14 mouse cellular contexts compared by ENCODE assay signal in genomic region chr6:145104241-145104939, GRCm38 (mm10). TPM values are rescaled to one million over a fixed set of nuclear protein-coding genes. Genes with fewer than 3 reads are reported as not detected.
DNase-seq lines count a peak whose midpoint lies in the region; ATAC-seq and TF ChIP-seq lines count a peak whose summit lies in the region.
"Had no signal": no experiment of that assay in that cellular context is flagged by ENCODE, and none has a peak within 500 bp of the region (broad histone marks: within the 10 kb centered on the region; RNA-seq: fewer than 3 reads in every experiment).

No protein-coding gene starts in this region.

- WGBS in midbrain, embryonic 11.5 days = 88% methylated on average over 10 of the region's 10 CpGs
- 88% methylated on average over 10 of the region's 10 CpGs for WGBS in midbrain, embryonic 13.5 days
- WGBS in limb, embryonic 15.5 days = 49% methylated on average over 10 of the region's 10 CpGs

- no peak overlapping the region for H3K4me2 ChIP-seq in midbrain, embryonic 11.5 days
- no peak overlapping the region for H3K4me2 ChIP-seq in midbrain, embryonic 13.5 days (replicated peaks)
- H3K4me2 ChIP-seq in limb, embryonic 15.5 days = no peak overlapping the region
- H3K4me2 ChIP-seq: forebrain, embryonic 15.5 days; heart, embryonic 12.5 days; midbrain, embryonic 12.5 days had no signal

- no peaks in the 10 kb centered on the region for H3K27me3 ChIP-seq in midbrain, embryonic 11.5 days (ENCODE audit: control insufficient read depth, insufficient read depth, low read length)
- H3K27me3 ChIP-seq in midbrain, embryonic 13.5 days = no peaks in the 10 kb centered on the region
- H3K27me3 ChIP-seq in limb, embryonic 15.5 days = no peaks in the 10 kb centered on the region
- H3K27me3 ChIP-seq: forebrain, embryonic 15.5 days; heart, embryonic 12.5 days; midbrain, embryonic 12.5 days had no signal

- intact Hi-C loops in gastrocnemius, adult 2 months (cut with DNase I) = no loop called here

- no peak overlapping the region for H3K4me3 ChIP-seq in gastrocnemius, adult 2 months
- no peak overlapping the region for H3K4me3 ChIP-seq in midbrain, embryonic 11.5 days (ENCODE audit: low read depth, low read length)
- H3K4me3 ChIP-seq in midbrain, embryonic 13.5 days (replicated peaks) = no peak overlapping the region
- no peak overlapping the region for H3K4me3 ChIP-seq in limb, embryonic 15.5 days
- H3K4me3 ChIP-seq: forebrain, embryonic 15.5 days; heart, embryonic 12.5 days; layer of hippocampus, adult 2 months; midbrain, embryonic 12.5 days had no signal

- no peaks in the 10 kb centered on the region for H3K9me3 ChIP-seq in midbrain, embryonic 11.5 days (ENCODE audit: control insufficient read depth, low read length)
- H3K9me3 ChIP-seq in midbrain, embryonic 13.5 days = no peaks in the 10 kb centered on the region
- H3K9me3 ChIP-seq in limb, embryonic 15.5 days = no peaks in the 10 kb centered on the region
- H3K9me3 ChIP-seq: forebrain, embryonic 15.5 days; heart, embryonic 12.5 days; midbrain, embryonic 12.5 days had no signal

- no peak overlapping the region for H3K9ac ChIP-seq in midbrain, embryonic 11.5 days (ENCODE audit: low read length)
- H3K9ac ChIP-seq in midbrain, embryonic 13.5 days (replicated peaks) = no peak overlapping the region
- H3K9ac ChIP-seq in limb, embryonic 15.5 days = no peak overlapping the region
- H3K9ac ChIP-seq: forebrain, embryonic 15.5 days; heart, embryonic 12.5 days; liver, embryonic 14.5 days; midbrain, embryonic 12.5 days had no signal

- TF ChIP-seq CTCF in gastrocnemius, adult 2 months (IDR thresholded peaks at IDR 0.05) = no peak

- no peaks in the 10 kb centered on the region for H3K4me1 ChIP-seq in midbrain, embryonic 11.5 days (ENCODE audit: control insufficient read depth, insufficient read depth, low read length)
- no peaks in the 10 kb centered on the region for H3K4me1 ChIP-seq in midbrain, embryonic 13.5 days (replicated peaks)
- H3K4me1 ChIP-seq in limb, embryonic 15.5 days = 0 out of 2 replicates have a peak, but pooled peaks cover 6% of the 10 kb centered on the region
- H3K4me1 ChIP-seq: forebrain, embryonic 15.5 days; midbrain, embryonic 12.5 days had no signal

- no peak overlapping the region; the same call in 1 of the 2 replicates for H3K27ac ChIP-seq in gastrocnemius, adult 2 months
- H3K27ac ChIP-seq in midbrain, embryonic 11.5 days (ENCODE audit: low read depth, low read length) = no peak overlapping the region
- no peak overlapping the region for H3K27ac ChIP-seq in midbrain, embryonic 13.5 days
- H3K27ac ChIP-seq in limb, embryonic 15.5 days = peak overlapping the region; percentile 76
- H3K27ac ChIP-seq: forebrain, embryonic 15.5 days; layer of hippocampus, adult 2 months; liver, embryonic 14.5 days; midbrain, embryonic 12.5 days had no signal

- peak; percentile 27 for DNase-seq in gastrocnemius, adult 2 months
- no peak for DNase-seq in gastrocnemius, adult 18-20 months (ENCODE audit: low spot score)
- peak; percentile 39 for DNase-seq in midbrain, embryonic 11.5 days (ENCODE audit: low spot score, missing footprints)
- DNase-seq in embryo, embryonic 10.5 days (ENCODE audit: low spot score) = peak; percentile 35
- no peak for DNase-seq in layer of hippocampus, adult 11-12 months (ENCODE audit: low spot score)
- DNase-seq in Muller cell, postnatal 12 days (ENCODE audit: inconsistent ontology term) = no peak

- H3K36me3 ChIP-seq in midbrain, embryonic 11.5 days (ENCODE audit: control insufficient read depth, insufficient read depth, low read length) = no peaks in the 10 kb centered on the region
- H3K36me3 ChIP-seq in midbrain, embryonic 13.5 days = no peaks in the 10 kb centered on the region
- H3K36me3 ChIP-seq in limb, embryonic 15.5 days = no peaks in the 10 kb centered on the region
- H3K36me3 ChIP-seq: forebrain, embryonic 15.5 days; heart, embryonic 12.5 days; midbrain, embryonic 12.5 days had no signal

- no peak for ATAC-seq in midbrain, embryonic 11.5 days (ENCODE audit: low FRiP score)
- ATAC-seq in midbrain, embryonic 13.5 days = no peak
- peak; percentile 57; the same call in 1 of the 2 replicates for ATAC-seq in limb, embryonic 15.5 days (ENCODE audit: insufficient number of reproducible peaks, low FRiP score, low TSS enrichment, low read depth)
- ATAC-seq: forebrain, embryonic 15.5 days; intestine, embryonic 16.5 days had no signal

RNA-seq across cellular contexts. Expression of gene Lrmp, which starts 11.1 kb away (rescaled TPM):
- total RNA-seq in gastrocnemius, adult 2 months (2021) = under 1 TPM; 0.31 to 0.61 TPM
- under 1 TPM; 0.37 to 0.55 TPM for total RNA-seq in gastrocnemius, adult 18-20 months (2021)
- 1.4 and 1.9 TPM in 2 replicates for polyA plus RNA-seq in midbrain, embryonic 11.5 days (2014; fragmentation: Nextera tagmentation; extraction: Ambion mirVana)
- 0.51 and 0.85 TPM in 2 replicates for polyA plus RNA-seq in midbrain, embryonic 13.5 days (2015; fragmentation: Nextera tagmentation; extraction: Ambion mirVana)
- polyA plus RNA-seq in limb, embryonic 15.5 days (2015; fragmentation: Nextera tagmentation; extraction: Ambion mirVana) = 6.7 TPM in 2 replicates

RNA-seq across cellular contexts. Expression of gene Bcat1, which starts 28.4 kb away (rescaled TPM):
- under 1 TPM; 0.64 to 0.66 TPM for total RNA-seq in gastrocnemius, adult 2 months (2021)
- under 1 TPM; 0.53 to 0.64 TPM for total RNA-seq in gastrocnemius, adult 18-20 months (2021)
- polyA plus RNA-seq in midbrain, embryonic 11.5 days (2014; fragmentation: Nextera tagmentation; extraction: Ambion mirVana) = 140 and 150 TPM in 2 replicates
- 109 and 116 TPM in 2 replicates for polyA plus RNA-seq in midbrain, embryonic 13.5 days (2015; fragmentation: Nextera tagmentation; extraction: Ambion mirVana)
- polyA plus RNA-seq in limb, embryonic 15.5 days (2015; fragmentation: Nextera tagmentation; extraction: Ambion mirVana) = 31.2 and 34.9 TPM in 2 replicates

Comparison
In these comparisons a context has a peak if more than half of its experiments do, and no peak if none do; other contexts are left out.
1. DNase-seq: peak in gastrocnemius, adult 2 months (single experiment), midbrain, embryonic 11.5 days (single experiment) and embryo, embryonic 10.5 days (single experiment); none in gastrocnemius, adult 18-20 months (single experiment), layer of hippocampus, adult 11-12 months (single experiment) and Muller cell, postnatal 12 days (single experiment).